Mouse (Mus musculus) C2C12 (cell line): ENCODE measurements around the gene Gm45062.

ENCODE experiments used
- CEBPB ChIP-seq: IDR thresholded peaks from one replicate; pipeline ENCODE4 v1.6.1; 2011; ENCODE audit warnings: low read depth, mild to moderate bottlenecking, control low read depth, moderate library complexity
- CTCF ChIP-seq: IDR thresholded peaks from one replicate; pipeline ENCODE4 v1.5.1; 2011; ENCODE audit not compliant: control insufficient read depth, insufficient read depth, insufficient read length
- MYOD1 ChIP-seq: IDR thresholded peaks from one replicate; pipeline ENCODE4 v1.6.1; 2011; ENCODE audit warnings: low read depth; ENCODE audit not compliant: control insufficient read depth, insufficient read length
- MYOG ChIP-seq: IDR thresholded peaks from one replicate; pipeline ENCODE4 v1.6.1; 2011; ENCODE audit not compliant: control insufficient read depth, insufficient read length; ENCODE audit errors: extremely low read depth
- USF1 ChIP-seq: IDR thresholded peaks from one replicate; pipeline ENCODE4 v1.6.1; 2011; ENCODE audit warnings: low read depth, mild to moderate bottlenecking, control low read depth, moderate library complexity

DNA sequence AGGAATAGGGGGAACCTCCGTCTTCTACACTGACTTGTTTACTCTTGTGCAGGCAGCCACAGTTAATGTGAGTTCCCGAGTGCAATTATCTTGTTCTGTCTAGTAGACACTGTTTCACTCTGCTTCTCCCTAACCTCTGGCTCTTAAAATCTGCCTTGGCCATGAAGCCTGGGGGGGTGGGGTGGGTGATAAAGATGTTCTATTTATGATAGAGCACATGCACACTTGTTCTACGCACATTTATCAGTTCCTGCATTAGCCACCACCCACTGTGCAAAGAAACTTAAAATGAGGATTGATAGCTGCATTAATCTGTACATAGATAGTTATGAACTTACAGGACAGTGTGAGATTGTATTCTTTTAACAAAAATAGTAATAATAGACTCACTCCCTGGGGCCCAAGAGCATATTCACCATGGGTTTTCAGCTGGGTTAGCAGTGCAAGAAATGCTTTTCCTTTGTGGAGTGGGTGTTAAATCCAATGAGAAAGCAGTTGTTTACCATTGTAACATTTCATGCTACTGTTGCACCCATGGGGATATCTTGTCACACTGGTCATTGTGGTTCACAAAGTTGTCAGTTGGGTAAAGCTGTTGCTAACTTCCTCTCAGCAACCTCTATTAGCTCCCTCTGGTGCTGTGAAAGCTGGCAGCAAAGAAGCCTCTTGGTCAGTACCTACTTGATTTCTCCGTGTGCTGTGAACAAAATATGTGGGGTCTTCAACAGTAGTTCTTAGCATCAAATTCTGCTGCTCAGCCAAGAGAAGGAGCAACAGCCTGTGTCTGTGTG, 272.0 kb downstream of the Gm45062 start:
- no peak for TF ChIP-seq USF1
- TF ChIP-seq CTCF, result no peak
- no peak for TF ChIP-seq MYOG
- TF ChIP-seq MYOD1, result no peak
- no peak for TF ChIP-seq CEBPB
